Mouse (Mus musculus) macrophage (primary cell): ENCODE data around the gene Mb21d2. TPM values are rescaled to one million over a fixed set of nuclear protein-coding genes. Genes with fewer than 3 reads are reported as not detected.

Experiments used
- H3K27ac ChIP-seq: fragments of 350-480 bp; formaldehyde crosslinking; 2 replicates; pipeline ENCODE4 v1.9.0; 2021
- H3K36me3 ChIP-seq: fragments of 350-480 bp; formaldehyde crosslinking; 2 replicates; pipeline ENCODE4 v1.9.0; 2021; ENCODE audit errors: inconsistent target
- H3K4me3 ChIP-seq: fragments of 350-480 bp; formaldehyde crosslinking; 2 replicates; pipeline ENCODE4 v1.9.0; 2021; ENCODE audit errors: inconsistent target
- H3K79me2 ChIP-seq: fragments of 350-480 bp; formaldehyde crosslinking; 2 replicates; pipeline ENCODE4 v1.9.0; 2021; ENCODE audit errors: inconsistent target
- WGBS: methylation state at CpG from one replicate; pipeline ENCODE4 v1.1.7; 2026; ENCODE audit warnings: inconsistent platforms; ENCODE audit not compliant: missing documents; 5-methylcytosine and 5-hydroxymethylcytosine counted together
- polyA plus RNA-seq: library from polyadenylated mRNA; stranded (reverse); fragments of 250-400 nt; gene quantifications from 3 replicates; pipeline ENCODE4 v1.2.4, GENCODE M21; 2018; ENCODE audit warnings: inconsistent platforms

The Mb21d2 gene
- polyA plus RNA-seq, 1 experiment from 2014 or later: 0.14 TPM

- H3K27ac ChIP-seq: no peak overlapping the region
- no peaks in the 10 kb centered on the region for H3K79me2 ChIP-seq
- H3K36me3 ChIP-seq: no peaks in the 10 kb centered on the region
- H3K4me3 ChIP-seq: no peak overlapping the region
- WGBS: 53% methylated on average over 7 of the region's 7 CpGs
Measured at GRCm38 (mm10) chr16:28862093-28862492, 67.4 kb downstream of the Mb21d2 start.

GRCm38 (mm10) chr16:28859678-28860077, 69.8 kb downstream of the Mb21d2 start:
- Histone ChIP-seq H3K27ac (no peak overlapping the region), H3K4me3 (no peak overlapping the region), H3K79me2 (no peaks in the 10 kb centered on the region), H3K36me3 (no peaks in the 10 kb centered on the region)
- WGBS: 75% methylated on average over 7 of the region's 7 CpGs

GRCm38 (mm10) chr16:28859009-28859288, 70.5 kb downstream of the Mb21d2 start:
- no peaks in the 10 kb centered on the region for H3K79me2 ChIP-seq
- WGBS: 97% methylated on average over 7 of the region's 7 CpGs

GRCm38 (mm10) chr16:28858210-28859008, 71.1 kb downstream of the Mb21d2 start:
- H3K27ac ChIP-seq: no peak overlapping the region
- H3K79me2 ChIP-seq: no peaks in the 10 kb centered on the region
- H3K4me3 ChIP-seq: no peak overlapping the region
- 88% methylated on average over 18 of the region's 18 CpGs for WGBS
- no peaks in the 10 kb centered on the region for H3K36me3 ChIP-seq

More at GRCm38 (mm10) chr16:28859009-28859288, 70.5 kb downstream of the Mb21d2 start:
- Histone ChIP-seq H3K27ac (no peak overlapping the region), H3K4me3 (no peak overlapping the region), H3K36me3 (no peaks in the 10 kb centered on the region)

GRCm38 (mm10) chr16:28851409-28851821, 78.1 kb downstream of the Mb21d2 start:
- Histone ChIP-seq H3K4me3 (no peak overlapping the region), H3K79me2 (no peaks in the 10 kb centered on the region), H3K36me3 (no peaks in the 10 kb centered on the region), H3K27ac (no peak overlapping the region)
- 32% methylated on average over 11 of the region's 11 CpGs for WGBS

GRCm38 (mm10) chr16:28850881-28851280, 78.6 kb downstream of the Mb21d2 start:
- no peaks in the 10 kb centered on the region for H3K36me3 ChIP-seq
- whole genome bisulfite sequencing: 87% methylated on average over 14 of the region's 14 CpGs
- no peak overlapping the region for H3K27ac ChIP-seq
- no peak overlapping the region for H3K4me3 ChIP-seq
- no peaks in the 10 kb centered on the region for H3K79me2 ChIP-seq

- H3K4me3 ChIP-seq: no peak overlapping the region
- no peak overlapping the region for H3K27ac ChIP-seq
- no peaks in the 10 kb centered on the region for H3K36me3 ChIP-seq
- 94% methylated on average over 11 of the region's 11 CpGs for WGBS
- no peaks in the 10 kb centered on the region for H3K79me2 ChIP-seq
Measured at GRCm38 (mm10) chr16:28846123-28846522, 83.3 kb downstream of the Mb21d2 start.

GRCm38 (mm10) chr16:28845336-28845735, 84.1 kb downstream of the Mb21d2 start:
- H3K4me3 ChIP-seq: no peak overlapping the region
- no peaks in the 10 kb centered on the region for H3K36me3 ChIP-seq
- 79% methylated on average over 3 of the region's 3 CpGs for WGBS
- H3K79me2 ChIP-seq: no peaks in the 10 kb centered on the region
- H3K27ac ChIP-seq: no peak overlapping the region

- Histone ChIP-seq H3K79me2 (no peaks in the 10 kb centered on the region), H3K36me3 (no peaks in the 10 kb centered on the region), H3K27ac (no peak overlapping the region), H3K4me3 (no peak overlapping the region)
- WGBS: 84% methylated on average over 11 of the region's 11 CpGs
Measured at GRCm38 (mm10) chr16:28841102-28841501, 88.4 kb downstream of the Mb21d2 start.

- no peak overlapping the region for H3K4me3 ChIP-seq
- no peaks in the 10 kb centered on the region for H3K36me3 ChIP-seq
- no peak overlapping the region for H3K27ac ChIP-seq
- WGBS: 69% methylated on average over 24 of the region's 24 CpGs
- H3K79me2 ChIP-seq: no peaks in the 10 kb centered on the region
Measured at GRCm38 (mm10) chr16:28840075-28840974, 89.1 kb downstream of the Mb21d2 start.

- no peaks in the 10 kb centered on the region for H3K36me3 ChIP-seq
- no peak overlapping the region for H3K4me3 ChIP-seq
- H3K27ac ChIP-seq: no peak overlapping the region
- WGBS: 82% methylated on average over 9 of the region's 9 CpGs
- H3K79me2 ChIP-seq: no peaks in the 10 kb centered on the region
Measured at GRCm38 (mm10) chr16:28839575-28839974, 89.9 kb downstream of the Mb21d2 start.

GRCm38 (mm10) chr16:28838016-28838415, 91.5 kb downstream of the Mb21d2 start:
- Histone ChIP-seq H3K36me3 (no peaks in the 10 kb centered on the region), H3K27ac (no peak overlapping the region), H3K4me3 (no peak overlapping the region), H3K79me2 (no peaks in the 10 kb centered on the region)
- WGBS: 23% methylated on average over 12 of the region's 12 CpGs

- Histone ChIP-seq H3K36me3 (no peaks in the 10 kb centered on the region), H3K79me2 (no peaks in the 10 kb centered on the region), H3K4me3 (no peak overlapping the region), H3K27ac (no peak overlapping the region)
- 87% methylated on average over 12 of the region's 12 CpGs for WGBS
Measured at GRCm38 (mm10) chr16:28832085-28832635, 97.3 kb downstream of the Mb21d2 start.

- H3K4me3 ChIP-seq: no peak overlapping the region
- H3K79me2 ChIP-seq: no peaks in the 10 kb centered on the region
- no peak overlapping the region for H3K27ac ChIP-seq
- H3K36me3 ChIP-seq: no peaks in the 10 kb centered on the region
- 97% methylated on average over 10 of the region's 10 CpGs for WGBS
Measured at GRCm38 (mm10) chr16:28829263-28829955, 100.1 kb downstream of the Mb21d2 start.
